Mouse (Mus musculus) heart, embryonic 15.5 days (tissue): ENCODE results near the gene Heatr1. TPM values are rescaled to one million over a fixed set of nuclear protein-coding genes. Genes with fewer than 3 reads are reported as not detected.

Experiments used
- ATAC-seq: fragments of 200-750 bp; cut with Nextera tagmentation; replicated peaks from 2 replicates; pipeline ENCODE4 v1.8.0; 2017; ENCODE audit warnings: low read depth, moderate TSS enrichment; ENCODE audit not compliant: insufficient number of reproducible peaks, insufficient read depth, low FRiP score
- H3K27ac ChIP-seq: fragments of 300-500 bp; sonication (generic); 2 replicates; pipeline ENCODE4 v1.5.1; 2015; ENCODE audit warnings: mild to moderate bottlenecking, inconsistent platforms
- H3K27me3 ChIP-seq: fragments of 300-500 bp; sonication (generic); 2 replicates; pipeline ENCODE4 v1.6.1; 2015; ENCODE audit warnings: inconsistent platforms
- H3K36me3 ChIP-seq: fragments of 300-500 bp; sonication (generic); 2 replicates; pipeline ENCODE4 v1.6.1; 2015; ENCODE audit warnings: mild to moderate bottlenecking, inconsistent platforms
- H3K4me1 ChIP-seq: fragments of 300-500 bp; sonication (generic); replicated peaks from 2 replicates; pipeline ENCODE4 v1.6.1; 2015; ENCODE audit warnings: inconsistent platforms
- H3K4me2 ChIP-seq: fragments of 300-500 bp; sonication (generic); 2 replicates; pipeline ENCODE4 v1.6.1; 2015; ENCODE audit warnings: inconsistent platforms, mild to moderate bottlenecking, moderate library complexity
- H3K4me3 ChIP-seq: fragments of 300-500 bp; sonication (generic); 2 replicates; pipeline ENCODE4 v1.5.1; 2015; ENCODE audit warnings: mild to moderate bottlenecking, inconsistent platforms
- H3K9ac ChIP-seq: fragments of 300-500 bp; sonication (generic); 2 replicates; pipeline ENCODE4 v1.6.1; 2015; ENCODE audit warnings: mild to moderate bottlenecking, inconsistent platforms
- H3K9me3 ChIP-seq: fragments of 300-500 bp; sonication (generic); replicated peaks from 2 replicates; pipeline ENCODE4 v1.6.1; 2016; ENCODE audit warnings: inconsistent platforms
- WGBS: fragments of 180-500 bp; shearing (Covaris S2); methylation state at CpG from one replicate; pipeline ENCODE4 v1.1.7; 2015; ENCODE audit warnings: mixed read lengths; 5-methylcytosine and 5-hydroxymethylcytosine counted together
- polyA plus RNA-seq: library from polyadenylated mRNA; unstranded; fragments of >200 nt; fragmentation: Nextera tagmentation; extraction: Ambion mirVana; gene quantifications from 2 replicates; pipeline ENCODE4 v1.2.1, GENCODE M21; 2015

Gene Heatr1
- polyA plus RNA-seq, 1 experiment from 2014 or later: 6.2 TPM

DNA sequence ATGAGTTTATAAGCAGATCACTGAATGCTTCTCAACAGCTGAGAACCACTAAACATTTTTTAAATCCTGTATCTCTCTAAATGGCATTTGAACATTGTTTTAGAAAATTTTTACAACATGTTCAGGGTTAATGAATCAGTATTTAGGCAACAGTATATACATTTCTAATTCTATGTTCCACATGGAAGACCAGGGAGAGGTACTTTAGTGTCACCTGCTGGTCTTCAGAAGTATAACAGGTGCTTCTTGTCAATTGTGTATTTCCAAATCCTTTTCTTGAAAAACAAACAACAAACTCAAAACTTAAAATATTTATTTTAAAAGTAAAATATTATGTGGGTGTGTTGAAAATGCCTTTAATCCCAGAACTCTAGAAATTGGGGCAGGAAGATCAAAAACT is 8.5 kb upstream of the Heatr1 start:
- H3K4me2 ChIP-seq: no peak overlapping the region
- ATAC-seq: no peak
- no peak overlapping the region for H3K4me3 ChIP-seq
- H3K9ac ChIP-seq: no peak overlapping the region
- H3K36me3 ChIP-seq: no peaks in the 10 kb centered on the region
- 0 out of 2 replicates have a peak, but pooled peaks cover 5% of the 10 kb centered on the region for H3K4me1 ChIP-seq
- H3K9me3 ChIP-seq: no peaks in the 10 kb centered on the region
- H3K27ac ChIP-seq: peak overlapping the region; percentile 73; the same call in 1 of the 2 replicates
- H3K27me3 ChIP-seq: no peaks in the 10 kb centered on the region

DNA sequence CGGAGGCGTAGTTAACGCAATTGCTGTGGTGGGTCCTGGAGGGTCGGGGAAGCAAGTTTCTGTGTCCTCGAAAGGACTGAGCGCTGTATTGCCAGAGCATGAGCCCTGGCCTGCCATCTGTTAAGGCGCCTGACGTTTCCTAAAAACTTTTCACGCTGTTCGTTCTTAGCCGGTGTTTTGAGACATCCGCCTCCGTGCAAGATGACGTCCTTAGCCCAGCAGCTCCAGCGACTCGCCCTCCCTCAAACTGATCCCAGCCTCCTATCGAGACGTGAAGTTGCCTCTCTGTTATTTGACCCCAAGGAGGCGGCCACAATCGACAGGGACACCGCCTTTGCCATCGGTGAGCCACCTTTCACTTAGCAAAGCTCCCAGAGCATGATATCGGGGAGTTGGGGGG is 744 bp downstream of the Heatr1 start:
- Histone ChIP-seq H3K36me3 (peaks cover 15% of the 10 kb centered on the region; the same call in 1 of the 2 replicates), H3K9ac (peak overlapping the region; percentile 59), H3K4me3 (peak overlapping the region; percentile 97), H3K4me1 (peaks cover 14% of the 10 kb centered on the region), H3K27ac (peak overlapping the region; percentile 79; the same call in 1 of the 2 replicates), H3K9me3 (no peaks in the 10 kb centered on the region), H3K27me3 (no peaks in the 10 kb centered on the region), H3K4me2 (peak overlapping the region; percentile 97)
- ATAC-seq: no peak
- WGBS: 1% methylated on average over 23 of the region's 23 CpGs

DNA sequence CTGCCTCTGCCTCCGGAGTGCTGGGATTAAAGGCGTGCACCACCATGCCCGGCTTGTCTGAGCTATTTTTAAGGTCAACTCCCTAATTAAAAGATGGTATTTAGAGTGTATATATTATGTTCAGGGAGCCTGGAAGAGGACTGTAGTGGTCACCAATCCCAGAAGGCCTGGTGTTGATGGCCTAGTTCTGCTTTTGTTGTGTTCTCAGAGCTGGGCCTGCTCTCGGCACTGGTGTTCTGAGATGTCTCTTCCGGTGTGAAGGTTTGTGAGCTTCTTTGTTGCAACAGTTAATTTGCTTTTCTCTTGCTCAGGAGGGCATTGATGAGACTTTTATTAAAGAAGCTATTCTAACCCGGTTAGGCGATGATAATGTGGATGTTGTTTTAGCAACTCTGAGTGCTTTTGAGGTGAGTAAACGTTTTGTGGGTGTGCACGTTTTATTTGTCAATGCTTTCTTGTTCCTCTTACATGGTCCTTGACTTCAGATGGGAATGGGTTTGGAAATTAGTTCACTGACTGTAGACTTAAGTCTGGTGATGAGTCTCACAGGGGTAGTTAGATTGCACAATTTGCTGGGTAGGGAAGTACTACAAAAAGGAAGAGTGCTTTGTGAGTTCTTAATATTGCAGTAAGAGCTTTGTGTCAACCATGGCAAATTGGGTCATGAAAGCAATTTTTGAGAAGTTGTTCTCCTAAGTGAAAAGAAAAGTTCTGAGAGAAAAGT is 13.7 kb downstream of the Heatr1 start:
- Histone ChIP-seq H3K9me3 (no peaks in the 10 kb centered on the region), H3K4me2 (no peak overlapping the region), H3K27me3 (no peaks in the 10 kb centered on the region), H3K27ac (no peak overlapping the region), H3K36me3 (peaks cover 38% of the 10 kb centered on the region), H3K4me1 (no peaks in the 10 kb centered on the region), H3K4me3 (no peak overlapping the region), H3K9ac (no peak overlapping the region)
- ATAC-seq: no peak
- WGBS: 92% methylated on average over 9 of the region's 9 CpGs

DNA sequence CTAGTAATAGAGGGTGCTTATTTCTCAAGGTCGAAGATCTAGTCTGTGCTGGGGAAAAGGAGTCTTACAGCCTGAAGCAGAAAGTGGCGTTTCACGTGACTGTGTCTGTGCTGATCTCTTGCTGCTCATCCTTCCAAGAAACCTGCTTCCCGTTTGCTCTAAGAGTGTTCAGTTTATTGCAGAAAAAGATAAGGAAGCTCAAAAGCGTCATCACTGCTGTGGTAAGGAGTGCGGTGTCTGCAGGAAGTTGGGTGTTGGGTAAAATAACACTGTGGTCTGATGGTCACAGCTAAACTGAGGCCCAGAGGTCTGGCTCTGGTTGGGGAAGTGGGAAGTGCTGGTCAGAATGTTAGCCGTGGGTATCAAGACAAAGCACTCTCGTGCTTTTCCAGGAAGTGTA is 17.2 kb downstream of the Heatr1 start:
- Histone ChIP-seq H3K9me3 (no peaks in the 10 kb centered on the region), H3K27ac (no peak overlapping the region), H3K4me3 (no peak overlapping the region), H3K36me3 (peaks cover 47% of the 10 kb centered on the region), H3K9ac (no peak overlapping the region), H3K4me2 (no peak overlapping the region), H3K4me1 (no peaks in the 10 kb centered on the region), H3K27me3 (no peaks in the 10 kb centered on the region)
- 66% methylated on average over 8 of the region's 8 CpGs for WGBS
- ATAC-seq: no peak

DNA sequence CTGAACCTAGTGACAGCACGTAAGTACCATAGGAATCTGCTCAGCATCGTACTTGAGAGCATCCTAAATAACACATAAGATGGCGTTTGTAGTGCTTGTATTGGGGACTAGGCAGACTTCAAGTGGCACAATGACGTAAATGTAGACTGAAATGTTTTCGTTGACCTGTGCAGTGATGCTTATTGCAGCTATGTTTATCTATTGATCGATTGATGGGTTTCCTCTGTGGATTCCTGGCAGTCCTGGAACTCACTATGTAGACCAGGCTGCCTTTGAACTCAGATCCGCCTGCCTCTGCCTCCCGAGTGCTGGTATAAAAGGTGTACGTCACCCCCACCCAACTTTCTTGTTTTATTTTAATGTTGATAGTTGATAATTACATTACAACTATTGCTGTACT is 25.8 kb downstream of the Heatr1 start:
- H3K9me3 ChIP-seq: no peaks in the 10 kb centered on the region
- no peaks in the 10 kb centered on the region for H3K27me3 ChIP-seq
- H3K36me3 ChIP-seq: peaks cover 77% of the 10 kb centered on the region
- H3K4me2 ChIP-seq: no peak overlapping the region
- H3K27ac ChIP-seq: no peak overlapping the region
- ATAC-seq: no peak
- no peak overlapping the region for H3K9ac ChIP-seq
- 90% methylated on average over 9 of the region's 9 CpGs for WGBS
- H3K4me3 ChIP-seq: no peak overlapping the region
- no peaks in the 10 kb centered on the region for H3K4me1 ChIP-seq

DNA sequence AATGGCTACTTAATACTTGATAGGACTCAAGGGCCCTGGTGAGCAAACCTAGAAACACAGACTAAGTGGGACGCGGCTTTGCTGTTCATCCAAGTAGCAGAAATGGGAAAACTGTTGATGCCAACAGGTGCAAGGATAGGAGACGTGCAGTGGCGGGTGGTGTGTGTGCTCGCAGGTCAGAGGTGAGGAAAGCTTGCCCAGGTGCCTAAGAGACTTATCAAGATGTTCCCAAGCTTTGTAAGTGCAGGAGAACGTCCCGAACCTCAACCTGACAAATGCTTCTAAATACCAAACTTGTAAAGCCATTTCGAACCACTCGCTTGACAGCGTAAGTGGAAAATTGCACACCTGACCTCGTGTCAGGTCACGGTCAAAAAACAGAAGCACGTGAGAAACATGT is 33.7 kb downstream of the Heatr1 start:
- no peak overlapping the region for H3K4me3 ChIP-seq
- 90% methylated on average over 13 of the region's 13 CpGs for WGBS
- no peak overlapping the region for H3K4me2 ChIP-seq
- ATAC-seq: no peak
- no peaks in the 10 kb centered on the region for H3K4me1 ChIP-seq
- H3K36me3 ChIP-seq: peaks cover 75% of the 10 kb centered on the region
- H3K9ac ChIP-seq: no peak overlapping the region
- no peaks in the 10 kb centered on the region for H3K27me3 ChIP-seq
- H3K27ac ChIP-seq: no peak overlapping the region
- H3K9me3 ChIP-seq: no peaks in the 10 kb centered on the region

DNA sequence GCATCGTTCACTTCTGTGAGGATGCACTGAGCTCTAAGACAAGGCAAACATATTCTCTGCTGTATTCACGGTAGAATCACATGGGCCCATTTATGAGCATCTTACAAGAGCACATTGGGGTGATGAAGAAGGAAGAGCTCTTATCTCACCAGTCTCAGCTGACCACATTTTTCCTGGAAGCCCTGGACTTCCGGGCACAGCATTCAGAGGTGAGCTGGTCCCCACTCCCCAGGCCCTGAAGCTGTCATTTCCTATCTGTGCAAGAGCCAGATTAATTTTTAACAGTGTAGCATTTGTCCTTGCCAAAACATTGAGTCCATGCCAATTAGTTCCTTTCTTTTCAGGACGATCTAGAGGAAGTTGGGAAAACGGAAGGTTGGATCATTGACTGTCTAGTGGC is 39.0 kb downstream of the Heatr1 start:
- no peak for ATAC-seq
- Histone ChIP-seq H3K9me3 (no peaks in the 10 kb centered on the region), H3K27ac (no peak overlapping the region), H3K4me1 (no peaks in the 10 kb centered on the region), H3K36me3 (peaks cover 75% of the 10 kb centered on the region), H3K4me3 (no peak overlapping the region), H3K4me2 (no peak overlapping the region), H3K27me3 (no peaks in the 10 kb centered on the region), H3K9ac (no peak overlapping the region)
- 80% methylated on average over 5 of the region's 5 CpGs for WGBS

DNA sequence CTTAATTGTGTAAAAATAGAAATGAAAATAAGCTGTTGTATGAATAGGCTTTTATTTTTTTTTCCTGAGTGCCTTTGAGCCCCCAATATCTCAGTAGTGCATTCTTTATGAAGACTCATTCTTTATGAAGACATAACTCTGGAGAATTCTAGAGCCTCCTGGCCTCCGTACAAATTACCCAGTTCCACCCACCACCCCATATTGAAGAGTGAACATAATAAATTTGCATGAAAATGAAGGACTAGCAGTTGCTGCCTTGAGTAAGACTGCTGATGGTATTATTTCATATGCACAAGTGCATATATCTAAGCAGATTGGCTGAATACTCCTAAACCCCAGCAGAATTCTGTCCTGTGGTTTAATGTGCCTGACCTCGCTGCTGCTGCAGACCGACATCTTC is 44.8 kb downstream of the Heatr1 start:
- Histone ChIP-seq H3K27ac (no peak overlapping the region), H3K36me3 (peaks cover 49% of the 10 kb centered on the region)

DNA sequence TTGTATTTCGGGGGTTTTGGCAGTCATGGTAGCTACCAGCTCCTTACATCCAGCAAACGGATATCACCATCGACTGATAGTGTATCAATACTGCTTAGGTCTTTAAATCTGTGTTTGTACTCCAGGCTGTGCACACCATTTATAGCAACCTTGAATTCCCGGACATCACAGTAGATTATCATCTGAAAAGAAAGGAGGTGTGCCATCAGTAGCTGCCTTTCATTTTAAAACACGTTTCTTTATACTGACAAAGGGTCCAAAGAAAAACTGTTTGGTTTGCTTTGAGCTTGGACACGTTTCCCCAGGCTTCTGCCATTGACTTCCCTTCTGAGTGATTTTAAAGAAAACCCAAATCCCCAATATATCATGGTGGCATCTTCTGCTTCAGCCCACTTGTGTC is 46.0 kb downstream of the Heatr1 start:
- WGBS: 84% methylated on average over 6 of the region's 6 CpGs
- Histone ChIP-seq H3K4me1 (peaks cover 12% of the 10 kb centered on the region), H3K27me3 (no peaks in the 10 kb centered on the region), H3K9me3 (no peaks in the 10 kb centered on the region), H3K36me3 (peaks cover 42% of the 10 kb centered on the region), H3K4me3 (no peak overlapping the region), H3K27ac (no peak overlapping the region), H3K9ac (no peak overlapping the region), H3K4me2 (no peak overlapping the region)
- no peak for ATAC-seq

More for the DNA sequence above, 44.8 kb downstream of the Heatr1 start:
- Histone ChIP-seq H3K27me3 (no peaks in the 10 kb centered on the region), H3K4me2 (no peak overlapping the region), H3K9me3 (no peaks in the 10 kb centered on the region), H3K9ac (no peak overlapping the region), H3K4me1 (peaks cover 12% of the 10 kb centered on the region), H3K4me3 (no peak overlapping the region)
- no peak for ATAC-seq
- WGBS: 87% methylated on average over 3 of the region's 3 CpGs

DNA sequence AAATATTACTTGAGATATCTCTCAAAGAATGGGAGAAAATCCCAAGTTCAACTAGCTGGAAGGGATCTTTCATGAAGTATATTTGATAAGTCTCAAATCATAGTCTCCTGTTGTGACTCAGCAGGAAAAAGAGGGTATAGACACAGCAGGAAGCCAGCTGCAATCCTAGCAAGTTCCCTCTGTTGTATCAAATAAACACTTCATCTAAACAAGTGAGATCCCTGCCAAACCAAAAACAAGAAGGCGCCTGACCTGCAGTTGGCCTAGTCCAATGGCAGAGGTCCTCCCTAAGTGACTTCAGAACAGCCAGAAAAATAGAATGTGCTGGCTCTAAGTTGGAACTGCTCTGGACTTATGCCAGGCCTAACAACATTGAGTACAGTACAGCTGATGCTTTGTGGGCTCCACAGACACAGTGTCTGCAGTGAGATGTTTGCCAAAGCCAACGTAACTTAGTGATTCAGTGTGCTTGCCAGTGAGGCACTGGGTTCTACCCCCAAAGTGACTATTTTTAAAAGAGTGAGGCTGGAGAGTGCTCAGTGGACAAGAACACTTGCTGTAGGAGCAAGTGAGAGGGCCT is 47.3 kb downstream of the Heatr1 start:
- H3K9ac ChIP-seq: no peak overlapping the region
- peaks cover 12% of the 10 kb centered on the region for H3K4me1 ChIP-seq
- WGBS: 50% methylated on average over 2 of the region's 2 CpGs
- peaks cover 37% of the 10 kb centered on the region for H3K36me3 ChIP-seq
- ATAC-seq: peak; percentile 53; the same call in 1 of the 2 replicates
- no peaks in the 10 kb centered on the region for H3K9me3 ChIP-seq
- peak overlapping the region; percentile 35 for H3K27ac ChIP-seq
- no peak overlapping the region for H3K4me3 ChIP-seq
- H3K4me2 ChIP-seq: no peak overlapping the region
- no peaks in the 10 kb centered on the region for H3K27me3 ChIP-seq

DNA sequence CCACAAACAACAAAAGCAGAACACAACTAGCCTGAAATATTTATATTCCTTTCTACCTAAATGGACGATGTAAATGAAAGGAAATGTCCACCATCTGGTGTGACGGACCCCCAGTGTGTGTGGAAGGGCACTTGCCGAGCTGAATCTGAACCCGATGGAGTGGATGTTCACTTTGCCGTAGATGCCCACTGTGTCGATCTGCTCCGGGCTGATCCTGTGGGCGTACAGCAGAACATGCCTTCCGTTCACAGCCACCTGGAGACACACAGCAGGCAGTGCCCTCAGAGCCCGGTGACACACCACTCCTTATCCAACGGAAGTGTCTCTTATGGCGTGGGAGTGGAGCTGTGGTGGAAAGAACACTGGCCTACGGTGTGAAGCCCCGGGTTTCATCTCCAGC is 58.3 kb downstream of the Heatr1 start:
- H3K27me3 ChIP-seq: no peaks in the 10 kb centered on the region
- no peak overlapping the region for H3K27ac ChIP-seq
- no peak overlapping the region for H3K4me2 ChIP-seq
- H3K4me3 ChIP-seq: no peak overlapping the region
- no peaks in the 10 kb centered on the region for H3K9me3 ChIP-seq
- H3K36me3 ChIP-seq: peaks cover 8% of the 10 kb centered on the region; the same call in 1 of the 2 replicates
- H3K9ac ChIP-seq: no peak overlapping the region
- 88% methylated on average over 14 of the region's 14 CpGs for WGBS
- ATAC-seq: no peak
- H3K4me1 ChIP-seq: no peaks in the 10 kb centered on the region
